Mouse (Mus musculus): Measurements from ENCODE around the gene Ehbp1l1. TPM values are rescaled to one million over a fixed set of nuclear protein-coding genes. Genes with fewer than 3 reads are reported as not detected.
A peak's percentile ranks its signal among the peaks of the same experiment; 100 is the strongest.

Ehbp1l1 gene
- polyA plus RNA-seq, 1 experiment = 207 TPM

DNA sequence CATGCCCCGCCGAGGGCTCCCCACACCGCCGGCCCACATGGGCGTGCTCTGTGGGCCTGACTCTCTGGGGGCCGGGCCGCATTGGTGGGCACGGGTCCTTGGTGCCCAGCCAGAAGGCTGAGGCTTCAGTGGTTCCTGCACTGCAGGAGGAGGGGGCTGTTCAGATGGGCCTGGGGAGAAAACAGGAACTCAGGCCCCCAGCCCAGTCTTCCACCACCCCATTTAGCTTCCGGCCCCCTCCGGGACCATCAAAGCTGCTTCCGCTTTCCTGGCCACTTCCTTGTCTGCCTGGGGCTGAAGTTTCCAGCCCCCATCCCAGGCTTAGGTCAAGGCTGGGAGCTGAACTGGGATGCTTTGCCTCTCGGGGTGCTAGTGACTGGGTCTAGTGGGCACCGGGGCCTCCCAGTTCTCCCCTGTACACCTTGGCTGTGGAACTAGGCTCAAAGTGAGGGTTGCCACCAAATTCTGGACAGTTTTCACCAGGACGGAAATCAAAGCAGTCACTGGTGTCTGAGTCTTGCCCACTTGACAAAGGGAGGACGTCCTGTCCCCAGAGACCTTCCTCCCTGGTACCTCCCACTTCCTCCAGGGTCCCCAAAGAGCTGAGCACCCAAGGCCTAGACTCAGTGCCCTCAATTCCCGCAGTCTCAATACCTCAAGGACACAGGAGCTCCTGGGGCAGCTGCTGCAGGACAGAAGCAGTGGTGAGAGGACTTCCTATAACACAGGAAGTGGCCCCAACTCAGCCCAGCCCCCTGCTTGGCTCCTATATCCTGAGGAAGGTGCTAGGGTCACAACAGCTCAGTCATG, 65.0 kb downstream of the Ehbp1l1 start:
- peaks cover 86% of the 10 kb centered on the region for H3K4me1 ChIP-seq
- no peaks in the 10 kb centered on the region for H3K27me3 ChIP-seq (replicated peaks)
- no peaks in the 10 kb centered on the region for H3K9me3 ChIP-seq
- peaks cover 76% of the 10 kb centered on the region for H3K36me3 ChIP-seq (replicated peaks; ENCODE audit: low read length)
- no peak for TF ChIP-seq GATA1 (IDR thresholded peaks at IDR 0.05; ENCODE audit: borderline replicate concordance, low read length)
- TF ChIP-seq FLI1 (IDR thresholded peaks at IDR 0.05; ENCODE audit: low read length) = no peak
- H3K4me3 ChIP-seq (replicated peaks) = peak overlapping the region; percentile 85

Other genes starting within 250 kb of the Ehbp1l1 start
- gene Mus81, start 237.9 kb downstream of the Ehbp1l1 start, polyA plus RNA-seq (2012; ENCODE audit: insufficient read depth, low replicate concordance) = 40.1 and 41.1 TPM in 2 replicates
- 2,588 and 4,768 TPM in 2 replicates for gene Cfl1, start 235.9 kb downstream of the Ehbp1l1 start, polyA plus RNA-seq (2012; ENCODE audit: insufficient read depth, low replicate concordance)
- gene 1700020D05Rik, start 222.5 kb downstream of the Ehbp1l1 start, polyA plus RNA-seq (2012; ENCODE audit: insufficient read depth, low replicate concordance) = not detected in 2 replicates
- 3.6 and 4.0 TPM in 2 replicates for gene Snx32, start 215.8 kb downstream of the Ehbp1l1 start, polyA plus RNA-seq (2012; ENCODE audit: insufficient read depth, low replicate concordance)
- gene Ovol1, start 165.7 kb downstream of the Ehbp1l1 start, polyA plus RNA-seq (2012; ENCODE audit: insufficient read depth, low replicate concordance) = not detected in 2 replicates
- 23.7 and 35.2 TPM in 2 replicates for gene Ap5b1, start 158.3 kb downstream of the Ehbp1l1 start, polyA plus RNA-seq (2012; ENCODE audit: insufficient read depth, low replicate concordance)
- 356 and 520 TPM in 2 replicates for gene Rnaseh2c, start 124.4 kb downstream of the Ehbp1l1 start, polyA plus RNA-seq (2012; ENCODE audit: insufficient read depth, low replicate concordance)
- 26.7 and 57.5 TPM in 2 replicates for gene Kat5, start 116.1 kb downstream of the Ehbp1l1 start, polyA plus RNA-seq (2012; ENCODE audit: insufficient read depth, low replicate concordance)
- 105 and 119 TPM in 2 replicates for gene Rela, start 88.8 kb downstream of the Ehbp1l1 start, polyA plus RNA-seq (2012; ENCODE audit: insufficient read depth, low replicate concordance)
- 116 and 134 TPM in 2 replicates for gene Sipa1, start 62.6 kb downstream of the Ehbp1l1 start, polyA plus RNA-seq (2012; ENCODE audit: insufficient read depth, low replicate concordance)
- 156 and 158 TPM in 2 replicates for gene Map3k11, start 37.6 kb downstream of the Ehbp1l1 start, polyA plus RNA-seq (2012; ENCODE audit: insufficient read depth, low replicate concordance)
- gene Pcnx3, start 37.4 kb downstream of the Ehbp1l1 start, polyA plus RNA-seq (2012; ENCODE audit: insufficient read depth, low replicate concordance) = 161 and 607 TPM in 2 replicates
- not detected in 2 replicates for gene Kcnk7, start 21.9 kb downstream of the Ehbp1l1 start, polyA plus RNA-seq (2012; ENCODE audit: insufficient read depth, low replicate concordance)
- 84.3 and 173 TPM in 2 replicates for gene Fam89b, start 3.3 kb upstream of the Ehbp1l1 start, polyA plus RNA-seq (2012; ENCODE audit: insufficient read depth, low replicate concordance)
- gene Ltbp3, start 14.6 kb upstream of the Ehbp1l1 start, polyA plus RNA-seq (2012; ENCODE audit: insufficient read depth, low replicate concordance) = 1.3 and 7.9 TPM in 2 replicates
- gene Scyl1, start 45.1 kb upstream of the Ehbp1l1 start, polyA plus RNA-seq (2012; ENCODE audit: insufficient read depth, low replicate concordance) = 30.0 and 71.8 TPM in 2 replicates
- 28.5 and 57.6 TPM in 2 replicates for gene Frmd8, start 149.0 kb upstream of the Ehbp1l1 start, polyA plus RNA-seq (2012; ENCODE audit: insufficient read depth, low replicate concordance)
- gene Slc25a45, start 151.5 kb upstream of the Ehbp1l1 start, polyA plus RNA-seq (2012; ENCODE audit: insufficient read depth, low replicate concordance) = 3.6 and 6.9 TPM in 2 replicates
- gene Tigd3, start 167.8 kb upstream of the Ehbp1l1 start, polyA plus RNA-seq (2012; ENCODE audit: insufficient read depth, low replicate concordance) = 0.57 and 1.3 TPM in 2 replicates
- 23.0 and 44.7 TPM in 2 replicates for gene Dpf2, start 186.7 kb upstream of the Ehbp1l1 start, polyA plus RNA-seq (2012; ENCODE audit: insufficient read depth, low replicate concordance)
- 4.4 and 15.7 TPM in 2 replicates for gene Cdc42ep2, start 198.5 kb upstream of the Ehbp1l1 start, polyA plus RNA-seq (2012; ENCODE audit: insufficient read depth, low replicate concordance)
- gene Pola2, start 237.9 kb upstream of the Ehbp1l1 start, polyA plus RNA-seq (2012; ENCODE audit: insufficient read depth, low replicate concordance) = 11.0 and 14.1 TPM in 2 replicates